Mouse (Mus musculus) urinary bladder, adult 2 months (tissue): Measurements from ENCODE around the gene Tmem145. TPM values are rescaled to one million over a fixed set of nuclear protein-coding genes. Genes with fewer than 3 reads are reported as not detected.

Experiments used
- DNase-seq: peaks from one replicate; pipeline ENCODE4 v3.0.0; 2022; ENCODE audit warnings: low spot score
- polyA plus RNA-seq: library from polyadenylated mRNA; depleted of rRNA; stranded (reverse); fragments of >200 nt; gene quantifications from 2 replicates; pipeline ENCODE4 v1.2.3, GENCODE M21; 2012

The Tmem145 gene
- polyA plus RNA-seq, 1 experiment, result 0.11 TPM

DNA sequence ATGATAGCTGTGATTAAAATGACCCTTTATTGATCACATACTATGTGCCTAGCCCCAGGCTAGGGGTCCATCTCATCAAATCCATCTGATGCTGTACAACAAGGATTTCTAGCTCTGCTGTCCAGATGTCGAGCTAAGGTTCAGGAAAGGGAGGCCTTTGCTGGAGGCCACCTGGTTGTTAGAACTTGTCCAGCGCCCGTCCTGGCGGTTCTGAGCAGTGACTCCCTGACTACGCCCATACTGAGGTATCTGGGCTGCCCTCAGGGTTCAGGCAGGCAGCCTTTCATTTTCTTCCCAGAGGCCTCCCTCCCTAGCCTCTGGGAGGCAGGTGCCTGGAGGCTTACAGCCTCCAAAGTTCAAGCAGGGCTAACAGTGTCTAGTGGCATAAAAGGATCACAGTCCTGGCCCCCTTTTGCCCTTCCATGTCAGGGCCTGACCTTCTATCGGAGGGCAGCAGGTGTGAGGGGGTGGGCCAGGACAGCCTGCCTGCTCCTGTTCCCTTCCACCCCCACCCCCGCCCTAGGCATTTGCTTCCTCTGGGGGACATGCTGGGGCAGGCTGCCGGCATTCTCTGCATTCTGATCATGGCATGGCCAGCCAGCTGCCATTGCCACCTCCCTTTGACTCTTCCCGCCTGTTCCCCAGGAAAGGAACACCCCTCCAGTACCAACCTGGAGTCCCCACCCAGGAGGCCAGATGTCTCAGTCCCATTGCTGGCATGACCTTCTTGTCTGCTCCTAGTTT is 30.2 kb upstream of the Tmem145 start:
- peak; percentile 53 for DNase-seq

DNA sequence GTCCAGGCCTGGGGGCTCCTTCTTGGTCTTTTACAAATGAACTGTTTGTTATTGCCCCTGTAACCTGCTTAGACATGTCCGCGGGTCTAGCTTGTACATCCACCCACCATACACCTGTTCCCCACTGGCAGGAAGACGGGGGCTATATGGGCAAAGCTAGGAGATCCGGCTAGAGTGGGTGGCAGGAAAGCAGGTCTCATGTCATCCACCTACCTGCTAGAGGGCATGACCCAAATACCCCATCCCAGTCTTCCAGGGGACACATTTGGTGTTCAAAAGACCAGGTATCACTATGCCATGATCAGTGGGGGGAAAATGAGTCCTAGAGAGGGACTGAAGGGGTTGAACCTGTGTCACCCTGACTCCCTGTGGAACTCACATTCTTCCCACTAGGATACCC is 28.5 kb upstream of the Tmem145 start:
- DNase-seq, result no peak

DNA sequence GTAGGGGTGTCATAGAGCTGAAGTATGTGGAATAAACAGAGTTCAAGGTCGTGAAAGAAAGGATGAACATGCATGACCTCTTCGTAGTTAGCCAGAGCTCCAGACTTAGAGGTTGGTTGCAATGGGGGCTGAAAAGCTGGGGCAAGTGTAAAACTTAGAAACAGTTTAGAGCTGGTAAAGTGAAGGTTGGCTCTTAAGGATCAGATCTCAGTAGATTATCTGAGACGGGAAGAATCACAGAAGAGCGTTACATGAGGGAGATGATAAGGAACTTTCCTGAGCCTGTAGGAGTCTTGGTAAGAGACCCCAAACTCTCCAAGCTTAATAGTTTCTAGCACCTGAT is 27.9 kb upstream of the Tmem145 start:
- no peak for DNase-seq

DNA sequence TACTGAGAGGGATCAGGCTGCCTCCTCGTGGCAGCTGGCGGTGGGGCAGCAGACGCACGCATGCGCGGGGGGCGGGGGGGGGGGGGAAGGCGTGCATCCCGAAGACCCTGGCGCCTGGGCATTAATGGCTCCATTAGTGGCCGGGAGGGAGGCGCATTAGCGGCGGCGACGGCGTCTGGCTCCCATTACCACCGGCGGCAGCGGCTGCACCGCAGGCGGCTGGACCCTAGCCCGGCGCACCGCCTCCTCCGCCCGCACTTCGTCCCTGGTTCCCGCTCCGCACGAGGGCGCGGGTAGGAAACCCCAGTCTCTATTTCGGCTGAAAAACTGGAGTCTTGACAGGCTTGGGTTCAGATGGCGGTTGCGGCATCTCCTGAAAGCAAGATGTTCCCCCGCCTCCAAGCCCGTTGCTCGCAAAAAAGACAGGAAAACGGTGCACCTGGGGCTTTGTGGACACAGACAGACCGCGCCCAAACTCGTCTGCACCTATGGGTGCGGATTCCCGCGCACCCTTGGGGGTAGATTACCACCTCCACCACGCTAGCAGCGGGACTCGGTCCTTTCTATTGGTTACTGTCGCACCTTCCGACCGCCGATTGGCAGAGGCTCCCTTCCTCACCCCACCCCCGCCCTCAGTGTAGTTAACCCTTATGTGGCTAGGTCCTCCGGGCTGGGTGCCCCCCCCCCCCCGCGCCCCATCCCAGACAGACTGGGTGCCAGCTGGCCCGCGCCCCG is 27.4 kb upstream of the Tmem145 start:
- DNase-seq, result peak; percentile 68

DNA sequence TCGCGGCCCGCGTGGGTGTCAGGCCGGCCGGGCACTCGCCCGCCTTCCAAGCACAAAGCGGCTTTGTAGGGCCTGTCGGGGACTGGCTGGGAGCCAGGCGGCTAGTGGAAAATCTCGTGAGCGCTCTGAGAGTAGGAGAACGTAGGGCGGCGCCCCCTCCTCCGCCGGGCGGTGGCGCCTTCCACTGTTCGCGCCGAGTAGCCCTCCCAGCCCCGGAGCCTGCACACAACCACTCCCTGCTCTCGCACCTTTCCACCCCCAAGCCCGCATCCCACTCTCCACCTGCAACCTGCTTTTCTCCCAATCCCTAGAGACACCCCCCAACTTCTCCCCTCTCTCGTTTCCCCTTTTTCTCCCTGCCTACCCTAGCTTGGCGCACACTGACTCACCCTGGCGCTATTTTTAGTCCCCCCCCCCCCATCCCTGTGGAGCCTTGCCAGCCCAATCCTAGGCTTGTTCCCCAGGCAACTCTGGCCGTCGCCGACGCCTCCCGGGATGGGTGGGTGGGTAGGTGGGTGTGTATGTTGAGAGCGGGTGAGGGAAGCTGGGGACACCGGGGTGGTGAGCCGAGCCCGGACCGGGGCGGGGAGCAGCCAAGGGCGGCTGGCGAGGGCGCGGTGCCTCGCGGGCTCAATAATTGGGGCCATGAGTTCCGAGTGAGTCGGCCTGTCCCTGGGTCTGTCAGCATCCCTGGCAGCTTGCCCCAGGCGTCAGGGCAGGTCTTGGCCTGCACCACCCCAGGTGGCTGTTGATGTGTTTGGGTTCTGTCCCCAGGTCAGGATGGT is 26.6 kb upstream of the Tmem145 start:
- DNase-seq, result peak; percentile 83

DNA sequence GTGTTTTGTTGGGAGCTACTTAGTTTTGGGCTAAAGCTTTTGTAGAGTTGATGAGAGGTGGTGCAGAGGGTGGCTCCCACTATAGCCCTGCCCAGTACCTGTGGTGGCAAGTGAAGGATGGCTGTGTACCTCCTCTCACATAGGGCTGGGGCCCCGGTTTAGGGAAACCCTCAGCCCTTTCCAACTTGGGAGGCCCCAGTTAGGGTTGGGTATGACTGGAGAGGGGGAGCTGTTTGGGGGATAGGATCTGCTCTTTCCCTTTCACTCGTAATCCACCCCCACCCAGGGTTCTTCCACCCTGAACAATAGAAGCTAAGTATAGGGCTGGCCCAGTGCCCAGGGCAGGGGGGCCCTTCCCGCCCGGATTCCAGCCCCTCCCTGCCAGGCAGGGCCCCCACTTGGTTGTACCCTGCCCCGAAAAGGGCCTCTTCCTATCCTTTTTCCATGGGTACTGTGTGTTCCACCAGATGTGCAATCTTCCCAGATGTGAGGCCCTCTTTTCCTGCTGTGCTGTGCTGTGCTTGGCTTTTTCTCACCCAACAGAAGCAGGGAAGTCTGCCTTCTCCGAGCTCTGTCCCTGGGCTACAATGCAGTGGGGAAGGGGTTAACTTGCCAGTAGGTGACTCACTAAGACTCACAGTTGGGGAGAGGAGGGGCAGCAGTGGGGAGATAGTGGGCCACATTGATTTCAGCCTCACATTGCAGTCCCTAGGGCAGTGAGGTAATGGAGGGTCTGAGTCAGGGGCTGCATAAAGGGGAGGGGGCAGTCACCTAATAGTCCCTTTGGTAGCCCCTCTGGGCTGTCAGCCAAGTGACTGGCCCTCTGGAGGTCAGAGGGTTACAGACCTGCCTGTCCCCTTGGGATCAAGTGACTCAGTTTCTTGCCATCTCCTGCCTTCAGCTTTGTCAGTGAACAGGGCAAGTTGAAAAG is 25.8 kb upstream of the Tmem145 start:
- DNase-seq, result peak; percentile 38

DNA sequence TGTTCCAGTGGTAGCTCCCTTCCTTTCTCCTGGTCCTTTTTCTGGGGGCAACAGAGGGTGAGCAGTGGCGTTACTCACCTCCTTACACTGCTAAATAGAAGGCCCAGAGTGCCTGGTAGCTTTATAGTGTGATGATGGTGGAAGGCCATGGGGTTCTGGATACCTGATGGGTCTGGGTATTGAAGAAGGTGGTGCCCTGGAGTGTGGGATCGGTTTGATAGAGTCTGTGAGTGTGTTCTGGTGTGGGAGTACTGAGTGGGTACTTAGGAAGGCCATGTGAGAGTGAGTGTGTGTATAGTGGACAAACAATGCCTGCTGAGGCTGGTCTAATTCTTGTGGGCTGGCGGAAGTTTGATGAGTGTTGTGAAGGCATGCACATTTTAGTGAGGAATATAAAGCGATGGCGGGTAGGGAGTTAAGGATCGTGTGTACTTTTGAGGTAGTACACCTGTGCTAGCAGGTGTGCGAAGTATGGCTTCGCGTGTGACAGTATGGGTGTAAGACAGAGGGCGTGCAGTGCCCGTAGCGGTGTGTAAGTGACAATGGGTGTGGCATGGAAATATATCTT is 24.7 kb upstream of the Tmem145 start:
- DNase-seq, result no peak

DNA sequence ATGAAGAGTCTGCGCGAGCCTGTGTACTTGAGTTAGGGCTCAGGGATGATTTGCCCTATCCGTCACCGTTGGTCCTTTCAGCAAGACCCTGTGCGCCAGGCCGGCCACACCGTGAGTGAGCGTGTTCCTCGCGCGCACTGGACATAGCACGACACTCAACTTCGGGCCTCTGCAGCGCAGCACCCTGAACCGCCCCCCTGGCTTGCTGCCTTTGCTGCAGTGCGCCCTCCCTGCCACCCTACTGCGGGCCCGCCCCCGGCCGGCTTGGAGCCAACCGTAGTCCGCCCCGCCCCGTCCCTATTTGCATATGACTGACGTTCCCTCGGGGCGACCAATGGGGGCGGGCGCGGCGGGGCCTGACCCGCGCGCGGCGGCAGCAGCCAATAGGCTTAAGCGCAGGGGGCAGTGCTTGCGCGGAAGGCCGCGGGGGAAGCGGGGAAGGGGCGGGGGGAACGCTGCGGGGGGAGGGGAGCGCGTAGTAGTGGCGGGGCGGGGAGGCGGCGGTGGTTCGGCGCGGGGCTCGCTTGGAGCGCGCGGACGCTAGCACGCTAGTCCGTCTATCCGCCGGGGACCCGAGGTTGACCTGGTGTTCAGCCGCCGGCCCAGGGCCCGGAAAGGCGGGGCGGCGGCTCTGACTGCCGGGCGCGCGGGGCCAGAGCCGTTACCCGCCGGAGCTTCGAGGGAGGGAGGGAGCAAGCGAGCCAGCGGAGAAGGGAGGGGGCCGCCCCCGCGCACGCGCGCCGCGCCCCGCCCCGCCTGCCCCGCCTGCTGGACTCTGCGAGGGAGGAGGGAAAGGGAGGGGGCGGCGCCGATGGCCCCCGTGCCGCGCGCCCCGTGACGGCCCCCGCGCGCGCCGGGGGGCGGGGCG is 23.9 kb upstream of the Tmem145 start:
- peak; percentile 95 for DNase-seq

DNA sequence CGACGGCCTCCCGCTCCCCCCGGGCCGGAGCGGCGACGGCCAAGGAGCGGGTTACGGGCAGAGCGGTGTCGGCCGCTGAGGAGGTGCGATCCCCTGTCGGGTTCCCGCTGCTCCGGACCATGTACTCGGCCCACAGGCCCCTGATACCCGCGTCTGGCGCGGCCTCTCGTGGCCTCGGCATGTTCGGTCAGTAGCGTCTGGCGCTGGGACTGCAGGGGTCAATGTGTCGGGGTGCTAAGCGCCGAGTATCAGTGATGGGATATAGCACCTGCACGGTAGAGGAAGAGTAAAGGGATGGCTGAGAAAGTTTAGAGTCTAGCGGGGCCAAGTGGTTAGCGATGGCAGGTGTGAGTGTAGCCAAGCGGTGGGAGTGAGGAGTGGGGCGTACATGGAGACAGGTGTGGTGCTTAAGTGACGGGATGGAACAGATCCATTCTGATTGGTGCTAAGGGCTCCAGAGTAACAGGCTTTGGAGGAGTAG is 23.1 kb upstream of the Tmem145 start:
- peak; percentile 57 for DNase-seq

DNA sequence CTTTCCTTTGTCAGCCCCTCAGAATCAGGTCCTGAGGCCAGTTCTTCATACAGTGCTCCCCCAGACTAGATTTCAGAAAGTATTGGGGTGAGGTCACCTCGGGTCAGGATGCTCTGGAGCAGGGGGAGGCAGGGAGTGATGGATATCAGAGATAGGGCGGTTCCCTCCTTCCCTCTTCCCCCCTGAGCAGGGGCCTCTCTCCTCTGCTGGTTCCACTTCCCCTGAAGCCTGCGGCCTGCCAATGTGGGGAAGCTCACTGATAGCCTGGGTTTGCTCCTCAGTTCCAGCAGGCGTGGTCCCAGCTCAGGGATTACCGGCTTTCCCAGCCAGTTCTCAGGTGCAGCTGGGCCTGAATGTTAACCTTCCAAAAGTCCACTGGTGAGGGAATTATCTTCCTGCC is 22.3 kb upstream of the Tmem145 start:
- DNase-seq, result no peak

DNA sequence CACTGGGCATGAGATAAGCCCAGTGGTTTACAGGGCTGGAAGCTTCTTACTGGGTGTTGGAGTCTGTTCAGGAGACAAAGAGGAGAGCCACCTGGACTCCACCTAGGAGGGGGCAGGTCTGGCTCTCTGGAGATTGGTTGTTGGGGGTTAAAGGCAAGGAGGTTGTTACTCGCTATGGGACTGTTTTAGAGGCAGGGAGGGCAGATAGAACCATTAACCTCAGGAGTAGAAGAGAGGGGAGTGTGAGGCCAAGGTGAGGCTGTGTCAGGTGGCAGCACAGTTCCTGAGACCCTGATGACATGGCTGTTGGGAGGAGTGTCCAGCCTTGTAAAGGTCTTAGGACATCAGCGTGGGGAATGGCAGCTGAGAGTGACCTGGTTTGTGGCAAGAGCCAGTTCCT is 21.7 kb upstream of the Tmem145 start:
- DNase-seq, result no peak

DNA sequence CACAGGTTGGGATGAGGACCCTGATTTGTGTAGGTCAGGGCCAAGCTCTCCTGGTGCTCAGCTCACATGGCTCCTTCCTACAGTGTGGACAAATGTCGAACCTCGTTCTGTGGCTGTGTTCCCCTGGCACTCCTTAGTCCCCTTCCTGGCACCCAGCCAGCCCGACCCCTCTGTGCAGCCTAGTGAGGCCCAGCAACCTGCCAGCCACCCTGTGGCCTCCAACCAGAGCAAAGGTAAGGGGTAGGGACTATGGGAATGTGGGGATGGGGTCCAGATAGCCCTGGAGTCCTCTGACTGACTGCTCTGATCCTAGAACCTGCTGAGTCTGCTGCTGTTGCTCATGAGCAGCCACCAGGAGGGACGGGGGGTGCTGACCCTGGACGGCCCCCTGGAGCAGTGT is 21.1 kb upstream of the Tmem145 start:
- no peak for DNase-seq

DNA sequence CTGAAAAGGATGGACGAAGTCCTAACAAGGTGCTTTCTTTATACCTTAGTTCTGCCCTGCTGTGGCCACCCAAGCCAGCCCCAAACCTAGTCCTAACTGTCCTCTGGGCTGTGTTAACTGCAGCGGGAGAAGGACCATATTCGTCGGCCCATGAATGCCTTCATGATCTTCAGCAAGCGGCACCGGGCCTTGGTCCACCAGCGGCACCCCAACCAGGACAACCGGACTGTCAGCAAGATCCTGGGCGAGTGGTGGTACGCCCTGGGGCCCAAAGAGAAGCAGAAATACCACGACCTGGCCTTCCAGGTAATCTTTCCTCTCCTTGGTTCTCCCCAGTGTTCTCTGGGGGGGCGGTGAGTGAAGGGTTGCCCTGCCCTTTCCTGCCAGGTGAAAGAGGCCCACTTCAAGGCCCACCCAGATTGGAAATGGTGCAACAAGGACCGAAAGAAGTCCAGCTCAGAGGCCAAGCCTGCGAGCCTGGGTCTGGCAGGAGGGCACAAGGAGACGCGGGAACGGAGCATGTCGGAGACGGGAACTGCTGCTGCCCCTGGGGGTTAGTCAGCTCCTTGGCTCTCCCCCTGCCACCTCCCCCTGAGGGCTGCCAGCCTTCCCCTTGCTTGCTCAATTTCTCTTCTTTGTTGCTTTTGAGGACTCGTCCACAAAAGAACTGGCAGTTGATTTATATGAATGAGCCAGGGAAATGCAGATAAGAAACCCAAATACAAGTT is 20.2 kb upstream of the Tmem145 start:
- no peak for DNase-seq

DNA sequence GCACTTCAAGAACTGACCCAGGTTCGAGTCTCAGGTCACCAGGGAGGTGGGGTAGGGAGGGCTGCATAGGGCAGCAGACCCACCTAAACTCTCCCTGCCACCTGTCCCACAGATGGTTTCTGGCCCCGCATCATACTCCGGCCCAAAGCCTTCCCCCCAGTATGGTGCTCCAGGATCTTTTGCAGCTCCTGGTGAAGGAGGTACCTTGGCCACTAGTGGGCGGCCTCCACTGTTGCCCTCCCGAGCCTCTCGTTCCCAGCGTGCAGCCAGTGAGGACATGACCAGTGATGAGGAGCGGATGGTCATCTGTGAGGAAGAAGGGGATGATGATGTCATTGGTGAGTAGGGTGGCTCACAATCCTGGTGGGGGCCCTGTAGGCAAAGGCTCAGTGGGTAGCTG is 18.9 kb upstream of the Tmem145 start:
- no peak for DNase-seq

DNA sequence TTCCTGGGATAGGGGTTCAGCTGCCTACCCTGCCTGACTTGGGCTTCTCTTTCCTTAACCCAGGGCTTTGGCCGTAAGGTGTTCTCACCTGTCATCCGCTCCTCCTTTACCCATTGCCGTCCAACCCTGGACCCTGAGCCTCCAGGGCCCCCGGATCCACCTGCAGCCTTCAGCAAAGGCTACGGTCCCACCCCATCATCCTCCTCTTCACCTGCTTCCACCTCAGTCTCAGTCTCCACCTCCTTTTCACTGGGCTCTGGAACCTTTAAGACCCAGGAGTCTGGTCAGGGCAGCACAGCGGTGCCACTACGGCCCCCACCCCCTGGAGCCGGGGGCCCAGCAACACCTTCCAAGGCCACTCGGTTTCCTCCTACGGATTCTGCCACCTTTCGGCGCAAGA is 17.9 kb upstream of the Tmem145 start:
- DNase-seq, result no peak

DNA sequence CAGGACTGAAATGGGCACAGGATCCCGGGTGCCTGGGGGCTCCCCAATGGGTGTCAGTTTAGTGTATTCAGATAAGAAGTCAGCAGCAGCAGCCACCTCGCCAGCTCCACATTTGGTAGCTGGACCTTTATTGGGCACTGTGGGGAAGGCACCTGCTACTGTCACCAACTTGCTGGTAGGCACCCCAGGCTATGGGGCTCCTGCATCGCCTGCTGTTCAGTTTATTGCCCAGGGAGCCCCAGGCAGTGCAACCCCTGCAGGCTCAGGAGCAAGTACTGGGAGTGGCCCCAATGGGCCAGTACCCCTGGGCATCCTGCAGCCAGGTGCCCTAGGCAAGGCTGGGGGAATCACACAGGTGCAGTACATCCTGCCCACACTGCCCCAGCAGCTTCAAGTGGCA is 17.2 kb upstream of the Tmem145 start:
- no peak for DNase-seq

DNA sequence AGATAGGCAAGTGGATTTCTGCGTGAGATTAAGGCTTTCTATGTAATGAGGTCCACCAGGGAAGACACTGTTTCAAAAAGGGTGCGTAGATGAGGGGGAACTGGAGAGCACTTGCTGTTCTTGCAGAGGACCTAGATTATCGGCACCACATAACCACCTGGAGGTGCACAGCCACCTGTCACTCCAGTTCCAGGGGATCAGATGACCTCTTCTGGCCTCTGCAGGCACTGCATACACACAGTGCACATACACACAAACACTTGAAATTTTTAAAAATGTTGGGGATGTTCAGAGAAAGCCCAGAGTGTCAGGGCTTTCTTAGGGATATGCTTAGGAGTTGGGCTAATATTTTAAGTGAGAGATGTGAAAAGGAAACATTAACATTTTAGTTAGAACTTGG is 16.0 kb upstream of the Tmem145 start:
- DNase-seq, result no peak

DNA sequence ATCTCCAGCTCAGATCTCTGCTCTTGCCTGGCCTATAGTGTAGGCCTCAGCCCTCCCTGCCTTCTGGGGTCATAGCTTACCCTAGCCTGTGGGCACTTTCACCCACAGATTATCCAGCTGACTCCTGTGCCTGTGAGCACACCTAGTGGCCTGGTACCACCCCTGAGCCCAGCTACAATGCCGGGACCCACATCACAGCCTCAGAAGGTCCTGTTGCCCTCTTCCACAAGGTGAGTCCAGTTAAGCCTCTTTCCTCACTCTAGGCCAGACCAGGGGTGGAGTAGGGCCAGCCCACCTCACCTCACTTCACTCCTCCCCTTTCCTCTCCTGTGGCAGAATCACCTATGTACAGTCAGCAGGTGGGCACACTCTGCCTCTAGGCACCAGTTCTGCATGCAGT is 15.4 kb upstream of the Tmem145 start:
- no peak for DNase-seq

DNA sequence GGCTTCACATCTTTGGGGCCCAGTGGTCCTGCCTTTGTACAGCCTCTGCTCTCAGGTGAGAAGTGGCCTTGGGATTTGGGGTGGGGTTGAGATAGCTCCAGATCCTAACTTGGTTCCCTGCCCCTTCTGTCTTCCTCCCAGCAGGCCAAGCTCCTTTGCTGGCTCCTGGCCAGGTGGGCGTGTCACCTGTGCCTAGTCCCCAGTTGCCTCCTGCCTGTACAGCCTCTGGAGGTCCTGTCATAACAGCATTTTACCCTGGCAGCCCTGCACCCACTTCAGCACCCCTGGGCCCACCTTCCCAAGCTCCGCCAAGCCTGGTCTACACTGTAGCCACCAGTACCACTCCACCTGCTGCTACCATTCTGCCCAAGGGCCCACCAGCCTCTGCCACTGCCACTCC is 15.0 kb upstream of the Tmem145 start:
- no peak for DNase-seq

DNA sequence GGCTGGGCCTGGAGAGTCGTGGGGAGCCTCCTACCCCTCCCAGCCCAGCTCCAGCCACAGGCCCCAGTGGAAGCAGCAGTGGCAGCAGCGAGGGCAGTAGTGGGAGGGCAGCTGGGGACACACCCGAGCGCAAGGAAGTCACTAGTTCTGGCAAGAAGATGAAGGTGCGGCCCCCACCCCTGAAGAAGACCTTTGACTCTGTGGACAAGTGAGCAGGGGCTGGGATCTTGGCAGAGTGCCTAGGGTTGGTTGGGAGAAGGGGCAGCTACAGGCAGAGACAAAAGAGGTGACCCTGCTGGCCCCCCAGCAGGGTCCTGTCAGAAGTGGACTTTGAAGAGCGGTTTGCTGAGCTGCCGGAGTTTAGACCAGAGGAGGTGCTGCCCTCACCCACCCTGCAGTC is 13.8 kb upstream of the Tmem145 start:
- DNase-seq, result peak; percentile 20
